Mouse (Mus musculus) bone marrow, adult 2 months (tissue): ENCODE data around the gene Fbxo42. TPM values are rescaled to one million over a fixed set of nuclear protein-coding genes. Genes with fewer than 3 reads are reported as not detected.

Experiments
- H3K27ac ChIP-seq: fragments of 200-500 bp; 2 replicates; pipeline ENCODE4 v1.5.1; 2012; ENCODE audit warnings: low read depth, mild to moderate bottlenecking, control low read depth, inconsistent platforms, low read length; ENCODE audit not compliant: control insufficient read depth, poor library complexity, insufficient read depth
- H3K4me1 ChIP-seq: fragments of 200-500 bp; 2 replicates; pipeline ENCODE4 v1.6.1; 2011; ENCODE audit warnings: low read length; ENCODE audit not compliant: control insufficient read depth, insufficient read depth
- H3K4me3 ChIP-seq: fragments of 200-500 bp; replicated peaks from 2 replicates; pipeline ENCODE3; 2011; ENCODE audit warnings: mild to moderate bottlenecking, low read depth, low read length, control low read depth; ENCODE audit not compliant: control insufficient read depth
- CTCF ChIP-seq: fragments of 200-500 bp; IDR thresholded peaks from 2 replicates; pipeline ENCODE4 v1.5.1; 2011; ENCODE audit warnings: low read length, control low read depth; ENCODE audit not compliant: control insufficient read depth, insufficient read depth
- POLR2A ChIP-seq: fragments of 200-500 bp; IDR thresholded peaks from 2 replicates; pipeline ENCODE4 v1.6.1; 2011; ENCODE audit warnings: low read depth, mild to moderate bottlenecking, control low read depth, low read length, borderline replicate concordance; ENCODE audit not compliant: control insufficient read depth
- WGBS: fragments of 180-500 bp; shearing (Covaris S2); methylation state at CpG from one replicate; pipeline ENCODE4 v1.1.7; 2018; 5-methylcytosine and 5-hydroxymethylcytosine counted together
- polyA plus RNA-seq: library from polyadenylated mRNA; stranded (reverse); fragments of >200 nt; gene quantifications from 2 replicates; pipeline ENCODE4 v1.2.4, GENCODE M21; 2011; ENCODE audit warnings: low replicate concordance; ENCODE audit not compliant: missing spikeins, insufficient read depth, insufficient read length

Fbxo42 gene
- polyA plus RNA-seq, 1 experiment: 7.9 TPM

DNA sequence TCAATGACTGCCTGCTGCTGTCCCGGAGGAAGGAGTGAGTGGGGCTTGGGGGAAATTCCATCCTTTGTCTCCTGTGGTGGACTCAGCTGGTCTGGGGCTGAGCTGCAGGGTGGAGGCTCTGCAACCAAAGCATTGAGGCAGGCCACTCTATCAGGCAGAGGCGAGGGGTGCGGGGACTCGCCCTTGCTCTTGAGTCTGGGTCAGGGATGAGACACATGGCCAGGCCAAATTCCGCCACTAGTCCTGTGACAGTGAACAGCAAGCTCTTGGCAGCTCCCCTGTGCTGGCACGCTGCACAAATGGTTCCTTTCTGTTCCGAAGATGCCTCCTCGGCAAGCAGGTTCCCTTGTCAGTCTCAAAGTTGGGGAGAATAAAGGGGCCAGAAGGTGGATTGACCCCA, 103.4 kb downstream of the Fbxo42 start:
- WGBS: 77% methylated on average over 8 of the region's 8 CpGs

DNA sequence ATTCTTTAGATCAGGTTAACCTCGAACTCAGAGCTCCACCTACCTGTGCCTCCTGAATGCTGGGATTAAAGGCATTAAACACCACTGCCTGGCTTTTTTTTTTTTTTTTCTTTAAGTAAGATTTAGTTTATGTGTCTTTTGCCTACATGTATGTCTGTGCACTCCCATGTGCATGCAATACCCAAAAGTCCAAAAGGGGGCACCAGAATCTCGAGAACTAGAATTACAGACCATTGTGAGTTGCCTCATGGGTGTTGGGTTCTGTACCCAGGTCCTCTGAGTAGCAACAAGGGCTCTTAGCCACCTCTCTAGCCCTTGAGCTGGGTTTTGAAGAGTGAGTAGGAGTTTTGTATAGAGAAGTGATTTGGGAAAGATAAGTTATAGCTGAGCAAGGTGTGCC, 104.9 kb downstream of the Fbxo42 start:
- TF ChIP-seq CTCF (no peak), POLR2A (no peak)
- Histone ChIP-seq H3K27ac (no peak overlapping the region), H3K4me1 (no peaks in the 10 kb centered on the region), H3K4me3 (no peak overlapping the region)
- 51% methylated on average over 2 of the region's 2 CpGs for WGBS

More for the DNA sequence above, 103.4 kb downstream of the Fbxo42 start:
- Histone ChIP-seq H3K4me1 (no peaks in the 10 kb centered on the region), H3K4me3 (no peak overlapping the region), H3K27ac (no peak overlapping the region)
- TF ChIP-seq CTCF: no peak
- no peak for TF ChIP-seq POLR2A

Other genes starting within 250 kb of the Fbxo42 start
- gene Padi2, start 241.6 kb upstream of the Fbxo42 start, polyA plus RNA-seq: 5.6 and 11.4 TPM in 2 replicates
- 33.6 and 65.3 TPM in 2 replicates for gene Sdhb, start 186.7 kb upstream of the Fbxo42 start, polyA plus RNA-seq
- 28.4 and 46.7 TPM in 2 replicates for gene Atp13a2, start 161.0 kb upstream of the Fbxo42 start, polyA plus RNA-seq
- 1.9 and 4.0 TPM in 2 replicates for gene Mfap2, start 137.5 kb upstream of the Fbxo42 start, polyA plus RNA-seq
- gene Crocc, start 87.4 kb upstream of the Fbxo42 start, polyA plus RNA-seq: 4.6 and 9.6 TPM in 2 replicates
- 69.2 and 91.5 TPM in 2 replicates for gene Necap2, start 69.6 kb upstream of the Fbxo42 start, polyA plus RNA-seq
- gene Spata21, start 59.6 kb upstream of the Fbxo42 start, polyA plus RNA-seq: not detected in 2 replicates
- 23.6 and 31.2 TPM in 2 replicates for gene Szrd1, start 8.1 kb upstream of the Fbxo42 start, polyA plus RNA-seq
- 2.1 TPM in 1 of 2 replicates, not detected in the other for gene Rsg1, start 66.0 kb downstream of the Fbxo42 start, polyA plus RNA-seq
- 1.1 TPM in 1 of 2 replicates, not detected in the other for gene Arhgef19, start 91.6 kb downstream of the Fbxo42 start, polyA plus RNA-seq
- 5.7 and 14.2 TPM in 2 replicates for gene Epha2, start 153.3 kb downstream of the Fbxo42 start, polyA plus RNA-seq
- not detected in 2 replicates for gene Fam131c, start 220.3 kb downstream of the Fbxo42 start, polyA plus RNA-seq